Mouse (Mus musculus): ENCODE measurements around the gene Dtnb.

DNA sequence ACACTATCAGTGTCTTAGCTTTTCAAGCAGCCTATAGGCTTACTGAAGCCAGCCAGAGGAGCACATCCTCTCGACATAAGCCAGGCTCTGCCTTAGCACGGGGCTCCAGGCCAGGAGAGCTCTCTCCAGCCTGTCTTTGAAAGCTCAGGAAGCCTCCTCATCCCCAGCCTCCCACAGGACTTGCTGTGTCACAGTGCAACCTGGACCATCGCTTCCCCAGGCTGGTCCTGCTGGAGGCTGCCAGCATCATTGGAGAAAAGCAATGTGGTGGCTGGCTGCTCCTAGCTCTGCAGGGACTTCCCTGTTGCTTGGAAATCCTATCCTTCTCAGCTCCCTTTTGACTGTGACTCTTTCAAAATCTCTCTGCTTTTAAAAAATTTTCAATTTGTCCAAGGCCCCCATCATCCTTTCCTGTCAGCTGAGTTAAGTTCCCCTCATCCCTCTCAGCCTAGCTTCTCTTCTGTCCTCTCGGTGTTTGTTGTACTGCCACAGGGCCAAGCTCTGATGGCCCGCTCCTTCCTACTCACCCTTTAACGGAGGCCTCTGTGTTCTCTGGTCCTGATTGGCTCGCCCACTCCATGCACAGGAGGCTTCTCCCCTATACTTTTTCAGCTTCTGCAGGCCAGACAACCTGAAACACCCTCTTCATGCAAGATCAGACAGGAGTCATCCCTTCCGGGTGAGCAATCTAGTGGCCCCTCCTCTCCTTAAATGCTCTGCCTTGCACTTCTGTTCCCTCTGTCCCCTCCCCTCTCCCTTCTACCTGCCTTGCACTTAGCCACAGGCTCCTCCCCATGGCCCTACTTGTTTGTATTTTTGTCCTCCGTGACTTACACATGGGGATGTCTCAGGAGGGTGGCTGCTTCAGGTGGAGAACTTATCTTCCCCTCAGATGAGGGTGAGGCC lies 14.5 kb upstream of the Dtnb start:
- TF ChIP-seq CTCF (IDR thresholded peaks at IDR 0.05), result no peak
- no peak for TF ChIP-seq EP300 (IDR thresholded peaks at IDR 0.05)

Data from lung, postnatal 0 days (tissue).